Mouse (Mus musculus): Measurements from ENCODE around the gene Map7d1. TPM values are rescaled to one million over a fixed set of nuclear protein-coding genes. Genes with fewer than 3 reads are reported as not detected.
A peak's percentile ranks its signal among the peaks of the same experiment; 100 is the strongest.

Gene Map7d1
- polyA plus RNA-seq, 1 experiment from 2014 or later, result 90.3 TPM

DNA sequence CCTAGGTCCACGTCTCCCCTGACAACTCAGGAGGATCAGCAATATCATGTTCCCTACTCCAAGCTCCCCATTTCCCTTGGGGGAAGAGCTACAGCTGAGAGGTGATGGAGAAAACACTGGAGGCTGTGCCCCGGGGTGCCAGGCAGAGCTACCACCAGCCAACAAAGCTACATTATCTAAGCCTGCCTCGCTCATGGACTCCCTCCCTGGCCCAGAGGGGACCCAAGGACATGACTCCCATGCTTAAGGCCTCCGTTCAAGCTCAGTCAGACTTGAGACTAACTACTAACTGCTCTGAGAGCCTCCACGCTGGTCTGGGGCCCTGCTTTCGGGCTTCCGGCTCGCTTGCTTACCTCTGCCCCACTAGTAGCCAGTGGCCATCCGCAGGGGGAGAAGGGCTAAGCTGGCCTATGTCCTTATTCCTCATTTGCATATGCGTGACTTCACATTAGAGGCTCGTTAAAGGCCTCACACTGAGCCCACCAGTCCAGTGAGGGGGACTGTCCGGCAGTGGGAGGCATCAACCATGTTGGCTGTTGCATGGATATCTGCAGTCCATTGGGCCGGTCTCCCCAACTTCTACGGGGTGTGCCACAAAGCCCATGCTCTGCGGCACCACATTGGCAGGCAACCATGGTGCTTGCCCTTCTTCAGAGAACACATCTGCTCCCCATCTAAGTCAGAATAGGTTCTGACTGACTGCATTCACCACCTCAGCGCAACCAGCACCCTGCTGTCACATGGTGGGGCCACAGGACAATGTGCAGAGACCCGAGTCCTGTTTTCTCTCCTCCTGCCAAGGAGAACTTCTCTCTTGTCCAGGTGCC is 3.5 kb downstream of the Map7d1 start:
- Histone ChIP-seq H3K27me3 (no peaks in the 10 kb centered on the region), H3K4me1 (replicated peaks) (peaks cover 81% of the 10 kb centered on the region), H3K36me3 (0 out of 2 replicates have a peak, but pooled peaks cover 13% of the 10 kb centered on the region), H3K9ac (peak overlapping the region; percentile 55), H3K4me3 (peak overlapping the region; percentile 100; the same call in 1 of the 2 replicates), H3K4me2 (peak overlapping the region; percentile 99), H3K9me3 (no peaks in the 10 kb centered on the region), H3K27ac (replicated peaks) (0 out of 2 replicates have a peak overlapping the region, but pooled peaks have one; percentile 46)
- 73% methylated on average over 17 of the region's 17 CpGs for WGBS
- ATAC-seq (ENCODE audit: low read depth), result no peak

DNA sequence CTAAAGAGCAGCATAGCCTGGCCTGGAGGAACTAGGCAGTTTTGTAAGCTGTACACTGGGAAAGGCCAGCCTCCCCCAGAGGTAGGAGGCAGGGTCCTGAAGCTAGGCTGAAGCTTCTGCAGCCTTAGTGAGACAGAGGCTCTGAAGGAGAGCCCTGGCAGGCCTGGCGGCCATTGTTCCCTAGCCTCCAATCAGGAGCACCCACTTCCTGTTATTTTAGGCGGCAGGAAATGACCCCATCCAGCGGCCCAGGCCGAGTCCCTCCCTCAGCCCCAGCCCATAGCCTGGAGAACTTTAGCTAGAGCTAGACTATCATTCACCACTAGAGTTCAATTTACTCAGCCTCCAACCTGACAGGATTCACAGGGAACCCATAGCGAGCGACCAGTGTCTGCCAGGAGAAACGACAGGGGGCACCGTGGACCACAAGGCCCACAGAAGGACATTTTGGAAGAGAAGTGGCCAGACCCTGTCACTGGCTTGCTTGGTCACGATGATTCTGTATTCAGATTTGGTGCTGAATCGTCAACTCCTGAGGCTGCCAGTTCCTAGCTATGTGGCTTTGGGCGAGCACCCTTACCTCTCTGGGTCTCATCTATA is 4.4 kb downstream of the Map7d1 start:
- 65% methylated on average over 11 of the region's 11 CpGs for WGBS
- Histone ChIP-seq H3K4me2 (peak overlapping the region; percentile 30), H3K4me1 (replicated peaks) (peaks cover 72% of the 10 kb centered on the region), H3K9ac (peak overlapping the region; percentile 55), H3K9me3 (no peaks in the 10 kb centered on the region), H3K36me3 (0 out of 2 replicates have a peak, but pooled peaks cover 18% of the 10 kb centered on the region), H3K27me3 (no peaks in the 10 kb centered on the region), H3K27ac (replicated peaks) (peak overlapping the region; percentile 46), H3K4me3 (no peak overlapping the region)
- no peak for ATAC-seq (ENCODE audit: low read depth)

DNA sequence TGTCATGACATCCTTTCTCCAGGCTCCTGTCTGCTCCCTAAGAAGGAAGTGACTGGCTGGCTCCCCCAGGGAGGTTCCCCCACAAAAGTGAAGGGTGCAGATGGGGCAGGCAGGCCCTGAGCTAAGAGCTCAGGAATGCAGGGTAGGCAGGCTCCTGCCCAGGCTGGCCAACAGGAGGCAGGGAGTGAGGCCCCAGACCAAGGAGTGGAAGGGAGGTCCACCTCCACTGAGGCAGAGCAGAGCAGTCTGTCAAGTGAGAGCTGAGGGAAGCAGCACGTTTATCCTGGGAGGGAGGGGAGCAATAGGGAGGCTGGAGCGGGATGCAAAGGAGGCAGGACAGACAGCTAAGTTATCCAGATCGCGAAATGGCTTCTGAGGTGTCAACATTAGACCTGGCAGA is 5.5 kb downstream of the Map7d1 start:
- no peaks in the 10 kb centered on the region for H3K9me3 ChIP-seq
- no peak overlapping the region for H3K4me3 ChIP-seq
- H3K4me1 ChIP-seq (replicated peaks), result peaks cover 72% of the 10 kb centered on the region
- no peak for ATAC-seq (ENCODE audit: low read depth)
- no peaks in the 10 kb centered on the region for H3K27me3 ChIP-seq
- peak overlapping the region; percentile 45; the same call in 1 of the 2 replicates for H3K9ac ChIP-seq
- WGBS, result 61% methylated on average over 4 of the region's 4 CpGs
- no peak overlapping the region for H3K27ac ChIP-seq (replicated peaks)
- peaks cover 24% of the 10 kb centered on the region for H3K36me3 ChIP-seq
- H3K4me2 ChIP-seq, result no peak overlapping the region

DNA sequence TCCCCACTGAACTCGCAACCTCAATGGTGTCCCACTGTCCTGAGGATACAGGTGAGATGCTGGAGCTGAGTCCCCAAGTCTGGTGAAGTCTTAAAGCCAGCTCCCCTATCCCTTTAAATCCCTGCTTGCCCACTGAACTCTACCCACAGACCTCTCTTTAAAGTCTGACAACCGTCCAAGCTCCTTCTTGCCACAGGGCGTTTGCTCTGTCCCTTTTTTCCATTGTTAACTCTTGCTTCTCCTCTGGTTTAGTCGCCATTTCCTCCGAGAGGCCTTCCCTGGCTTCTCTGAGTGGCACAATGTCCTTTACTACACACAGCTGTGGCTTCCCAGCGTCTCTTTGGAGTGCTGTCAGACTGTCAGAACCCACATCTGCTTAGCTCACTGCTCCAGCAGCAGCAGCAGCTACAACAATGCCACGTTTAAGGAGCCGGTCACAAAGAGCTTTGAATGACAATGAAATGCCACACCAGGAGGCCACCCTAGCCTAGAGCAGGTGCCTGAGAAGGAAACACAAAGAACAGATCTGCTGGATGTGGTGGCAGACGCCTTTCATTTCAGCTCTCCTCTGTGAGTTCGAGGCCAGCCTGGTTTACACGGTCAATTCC is 7.8 kb downstream of the Map7d1 start:
- Histone ChIP-seq H3K9ac (peak overlapping the region; percentile 17), H3K9me3 (no peaks in the 10 kb centered on the region), H3K27ac (replicated peaks) (peak overlapping the region; percentile 65), H3K27me3 (no peaks in the 10 kb centered on the region), H3K4me1 (replicated peaks) (peaks cover 55% of the 10 kb centered on the region), H3K4me3 (no peak overlapping the region), H3K36me3 (peaks cover 24% of the 10 kb centered on the region), H3K4me2 (peak overlapping the region; percentile 20)
- 14% methylated on average over 11 of the region's 11 CpGs for WGBS
- no peak for ATAC-seq (ENCODE audit: low read depth)

DNA sequence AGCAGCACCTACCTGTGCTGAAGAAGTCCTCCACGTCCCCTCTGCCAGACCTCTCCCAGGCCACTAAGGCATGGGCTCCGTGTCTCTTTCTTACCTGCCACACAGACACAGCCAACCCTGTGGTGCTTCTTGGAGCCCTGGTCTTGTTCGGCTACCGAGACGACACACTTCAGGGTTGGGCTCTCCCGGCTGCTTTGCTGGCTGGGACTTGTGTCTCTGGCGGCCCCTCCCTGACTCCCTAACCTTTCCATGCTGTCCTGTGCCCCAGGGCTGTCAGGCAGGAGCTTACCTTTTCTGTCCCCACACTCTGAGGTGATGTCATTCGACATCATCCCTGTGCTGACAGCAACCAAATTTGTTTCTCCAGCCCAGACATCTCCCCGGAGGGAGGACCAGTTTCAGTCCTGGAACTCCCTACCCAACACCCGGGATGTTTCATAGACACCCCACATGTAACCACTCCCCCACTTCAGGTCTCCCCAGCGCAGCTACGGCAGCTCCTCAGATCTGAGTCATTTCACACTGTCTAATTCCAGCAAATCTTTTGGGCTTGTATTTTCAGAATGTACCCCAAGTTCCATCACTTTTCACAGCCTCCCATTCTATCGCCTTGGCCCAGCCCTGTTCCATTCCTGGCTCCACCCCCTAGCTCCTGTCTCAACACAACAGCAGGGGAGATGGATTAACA is 9.8 kb downstream of the Map7d1 start:
- Histone ChIP-seq H3K9ac (no peak overlapping the region), H3K4me3 (no peak overlapping the region), H3K9me3 (no peaks in the 10 kb centered on the region), H3K36me3 (peaks cover 36% of the 10 kb centered on the region), H3K27ac (replicated peaks) (no peak overlapping the region), H3K4me1 (replicated peaks) (peaks cover 42% of the 10 kb centered on the region), H3K4me2 (no peak overlapping the region), H3K27me3 (no peaks in the 10 kb centered on the region)
- WGBS, result 85% methylated on average over 13 of the region's 13 CpGs
- no peak for ATAC-seq (ENCODE audit: low read depth)

DNA sequence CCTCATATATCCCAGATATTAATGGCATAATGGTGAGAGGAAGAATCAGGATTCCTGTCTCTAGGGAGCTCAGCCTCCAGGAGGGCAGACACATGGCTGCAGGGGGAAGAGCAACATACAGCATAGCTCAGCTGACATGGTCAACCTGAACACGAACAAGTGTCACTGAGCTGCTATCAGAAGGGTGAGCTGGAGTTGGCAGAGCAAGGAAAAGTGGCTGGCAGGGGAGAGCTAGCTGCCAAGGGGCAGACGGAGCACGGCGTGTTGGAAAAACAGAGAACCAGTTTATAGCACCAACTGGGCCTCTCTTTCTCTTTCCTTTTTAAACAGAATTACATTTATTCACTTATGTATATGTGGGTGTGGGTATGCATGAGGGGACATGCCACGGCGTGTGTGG is 13.6 kb downstream of the Map7d1 start:
- H3K36me3 ChIP-seq, result peaks cover 67% of the 10 kb centered on the region
- H3K27me3 ChIP-seq, result no peaks in the 10 kb centered on the region
- no peak overlapping the region for H3K4me3 ChIP-seq
- peaks cover 18% of the 10 kb centered on the region for H3K4me1 ChIP-seq (replicated peaks)
- 85% methylated on average over 6 of the region's 6 CpGs for WGBS
- no peak overlapping the region for H3K4me2 ChIP-seq
- no peaks in the 10 kb centered on the region for H3K9me3 ChIP-seq
- ATAC-seq (ENCODE audit: low read depth), result no peak
- no peak overlapping the region for H3K9ac ChIP-seq
- no peak overlapping the region for H3K27ac ChIP-seq (replicated peaks)

DNA sequence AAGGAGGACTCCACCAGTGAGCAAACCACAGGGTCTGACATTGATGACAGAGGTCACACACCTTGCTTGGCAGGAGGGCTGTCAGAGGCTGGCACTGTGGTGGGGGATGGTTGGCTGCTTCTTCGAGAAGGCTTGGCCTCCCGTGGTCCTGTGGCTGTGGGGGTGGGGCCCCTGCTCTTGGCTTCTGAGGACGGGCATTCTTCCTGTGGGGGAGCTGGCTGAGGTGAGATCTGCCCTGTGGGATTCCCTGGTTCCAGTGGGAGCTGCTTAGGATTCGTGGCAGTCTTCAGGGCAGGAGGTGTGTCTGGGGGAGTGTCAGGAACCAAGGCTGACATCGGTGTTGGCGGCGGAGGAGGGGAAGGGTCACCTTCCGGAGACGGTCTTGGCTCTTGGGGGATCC is 14.2 kb downstream of the Map7d1 start:
- H3K9ac ChIP-seq, result no peak overlapping the region
- 61% methylated on average over 9 of the region's 9 CpGs for WGBS
- H3K4me2 ChIP-seq, result no peak overlapping the region
- no peak for ATAC-seq (ENCODE audit: low read depth)
- peaks cover 68% of the 10 kb centered on the region for H3K36me3 ChIP-seq
- H3K4me1 ChIP-seq (replicated peaks), result peaks cover 21% of the 10 kb centered on the region
- H3K4me3 ChIP-seq, result no peak overlapping the region
- H3K9me3 ChIP-seq, result no peaks in the 10 kb centered on the region
- no peak overlapping the region for H3K27ac ChIP-seq (replicated peaks)
- no peaks in the 10 kb centered on the region for H3K27me3 ChIP-seq

DNA sequence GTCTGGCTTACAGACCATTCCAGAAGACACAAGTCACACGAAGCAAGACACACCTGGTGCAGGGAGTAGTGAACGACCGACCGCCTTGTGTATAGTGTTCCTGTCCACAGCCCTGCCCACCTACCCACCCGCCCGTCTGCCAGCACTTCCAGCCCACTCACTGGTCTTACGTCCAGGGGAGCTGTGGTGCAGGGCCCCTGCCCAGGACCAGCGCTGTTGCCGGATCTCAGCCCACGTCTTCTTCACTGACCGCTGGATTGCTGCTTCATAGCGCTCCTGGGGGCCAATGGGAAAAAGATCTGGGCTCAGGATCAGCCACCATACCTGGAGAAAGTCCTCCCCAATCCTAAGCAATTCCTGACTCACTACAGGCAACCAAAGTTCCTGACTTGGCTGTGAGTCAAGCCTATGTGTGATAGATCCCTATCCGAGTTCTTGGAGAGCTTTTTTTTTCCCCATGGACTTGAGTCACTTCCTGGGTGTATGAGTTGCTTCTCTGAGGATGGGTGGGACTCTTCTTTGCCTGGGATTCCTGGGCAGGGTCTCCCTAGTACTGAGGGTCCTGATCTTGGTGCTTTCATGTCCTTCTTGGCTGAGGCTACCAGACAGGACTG is 16.2 kb downstream of the Map7d1 start:
- Histone ChIP-seq H3K4me2 (no peak overlapping the region), H3K4me1 (replicated peaks) (peaks cover 21% of the 10 kb centered on the region), H3K9me3 (no peaks in the 10 kb centered on the region), H3K36me3 (peaks cover 83% of the 10 kb centered on the region), H3K9ac (no peak overlapping the region), H3K27ac (replicated peaks) (no peak overlapping the region), H3K27me3 (no peaks in the 10 kb centered on the region), H3K4me3 (no peak overlapping the region)
- 94% methylated on average over 13 of the region's 13 CpGs for WGBS
- ATAC-seq (ENCODE audit: low read depth), result no peak

DNA sequence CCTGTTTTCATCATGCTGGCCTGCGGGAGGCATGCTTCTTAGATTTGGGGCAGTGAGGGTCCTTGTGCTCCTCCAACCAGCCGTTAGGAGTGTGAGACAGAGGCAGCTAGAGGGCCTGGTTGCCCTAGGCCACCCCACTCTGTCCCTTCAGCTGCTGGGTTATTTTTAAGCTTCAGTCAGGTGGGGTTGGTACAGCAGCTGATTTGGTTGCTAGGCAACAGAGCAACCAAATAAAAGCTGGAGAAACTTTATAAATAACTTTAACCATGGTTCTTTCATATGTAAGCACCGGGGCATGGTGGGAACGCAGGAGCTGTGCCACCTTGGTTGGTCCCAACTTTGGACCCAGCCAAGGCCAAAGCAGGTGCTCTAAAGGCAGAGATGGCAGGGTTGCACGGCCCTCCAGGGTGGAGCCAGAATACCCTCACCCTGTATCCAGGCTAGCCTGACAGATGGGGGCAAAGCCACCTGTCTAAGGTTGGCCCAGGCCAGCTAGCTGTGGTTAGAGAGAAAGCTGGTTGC is 18.4 kb downstream of the Map7d1 start:
- Histone ChIP-seq H3K9ac (no peak overlapping the region), H3K4me3 (no peak overlapping the region), H3K9me3 (no peaks in the 10 kb centered on the region), H3K4me1 (replicated peaks) (peaks cover 19% of the 10 kb centered on the region), H3K27ac (replicated peaks) (no peak overlapping the region), H3K4me2 (no peak overlapping the region), H3K27me3 (no peaks in the 10 kb centered on the region), H3K36me3 (peaks cover 100% of the 10 kb centered on the region)
- no peak; the same call in 1 of the 2 replicates for ATAC-seq (ENCODE audit: low read depth)
- WGBS, result 60% methylated on average over 5 of the region's 5 CpGs

DNA sequence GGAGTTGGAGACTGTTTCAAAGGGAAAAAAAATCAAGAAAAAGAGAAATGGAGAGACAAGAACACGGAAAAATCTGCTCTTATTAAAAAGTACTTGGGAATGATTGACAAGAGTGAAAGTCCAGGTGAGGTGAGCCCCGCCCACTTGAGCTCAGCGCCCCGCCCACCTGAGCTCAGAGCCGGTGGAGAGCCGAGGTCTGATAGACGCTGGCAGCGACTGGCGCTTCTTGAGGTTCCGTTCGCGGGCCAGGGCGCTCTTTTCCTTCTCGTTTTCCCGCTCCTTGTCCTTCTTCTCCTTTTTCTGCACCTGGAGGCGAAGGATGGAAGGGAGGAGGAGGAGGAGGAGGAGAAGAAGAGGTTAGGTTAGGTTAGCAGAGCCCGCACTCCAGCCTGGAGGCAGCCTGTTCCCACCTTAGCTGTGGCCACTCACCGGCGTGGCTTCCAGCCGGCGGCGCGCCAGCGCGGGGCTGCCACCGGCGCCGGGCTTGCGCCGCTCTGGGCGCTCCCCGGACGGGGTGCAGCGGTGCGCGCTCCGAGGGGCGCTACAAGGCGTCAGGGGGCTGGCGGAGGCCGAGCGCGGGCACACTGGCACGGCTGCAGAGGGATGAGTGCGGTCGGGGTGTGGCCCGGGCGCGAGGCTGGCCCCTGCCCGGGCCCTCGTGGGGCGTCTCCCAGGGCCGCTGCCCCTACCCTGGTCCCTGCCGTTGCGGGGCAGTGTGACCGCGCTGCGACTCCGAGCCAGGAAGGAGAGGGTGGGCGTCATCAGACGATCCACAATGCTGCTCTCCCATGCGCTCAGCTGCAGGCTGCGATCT is 19.5 kb downstream of the Map7d1 start:
- Histone ChIP-seq H3K27ac (replicated peaks) (no peak overlapping the region), H3K9me3 (no peaks in the 10 kb centered on the region), H3K27me3 (no peaks in the 10 kb centered on the region), H3K4me3 (no peak overlapping the region), H3K36me3 (peaks cover 100% of the 10 kb centered on the region), H3K4me2 (no peak overlapping the region), H3K4me1 (replicated peaks) (peaks cover 14% of the 10 kb centered on the region), H3K9ac (no peak overlapping the region)
- 0 out of 2 replicates have a peak, but pooled peaks have one; percentile 24 for ATAC-seq (ENCODE audit: low read depth)
- 37% methylated on average over 62 of the region's 63 CpGs for WGBS

DNA sequence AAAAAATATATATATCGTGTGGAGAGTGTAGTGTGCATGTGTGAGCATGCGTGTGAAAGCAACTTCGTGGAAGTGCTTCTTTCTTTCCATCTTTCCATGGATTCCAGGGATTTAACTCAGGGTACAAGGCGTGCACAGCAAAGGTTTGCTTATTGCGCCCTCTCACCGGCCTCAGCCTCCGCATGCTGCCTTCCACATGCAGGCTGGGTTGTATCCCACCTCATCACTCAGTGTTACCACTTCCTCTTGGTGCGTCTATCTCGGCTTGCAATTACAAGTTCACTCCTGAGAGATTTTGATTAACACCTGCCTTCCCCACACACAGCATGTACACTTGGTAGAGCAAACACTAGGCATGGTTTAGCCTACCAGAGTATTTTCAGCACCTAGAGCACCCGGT is 21.0 kb downstream of the Map7d1 start:
- no peak overlapping the region for H3K9ac ChIP-seq
- no peak overlapping the region for H3K4me3 ChIP-seq
- ATAC-seq (ENCODE audit: low read depth), result no peak
- 93% methylated on average over 10 of the region's 10 CpGs for WGBS
- no peak overlapping the region for H3K4me2 ChIP-seq
- H3K27ac ChIP-seq (replicated peaks), result no peak overlapping the region
- no peaks in the 10 kb centered on the region for H3K9me3 ChIP-seq
- H3K36me3 ChIP-seq, result peaks cover 99% of the 10 kb centered on the region
- H3K4me1 ChIP-seq (replicated peaks), result peaks cover 17% of the 10 kb centered on the region
- no peaks in the 10 kb centered on the region for H3K27me3 ChIP-seq

Data from neural tube, embryonic 13.5 days (tissue).